Mouse (Mus musculus) hindbrain, embryonic 13.5 days (tissue): Measurements from ENCODE around the gene Stard10. TPM values are rescaled to one million over a fixed set of nuclear protein-coding genes. Genes with fewer than 3 reads are reported as not detected.

Experiments
- ATAC-seq: fragments of 200-750 bp; cut with Nextera tagmentation; 2 replicates; pipeline ENCODE4 v1.8.0; 2017; ENCODE audit warnings: moderate TSS enrichment; ENCODE audit not compliant: low FRiP score
- H3K27ac ChIP-seq: fragments of 300-500 bp; sonication (generic); 2 replicates; pipeline ENCODE4 v1.5.1; 2015; ENCODE audit warnings: inconsistent platforms, mild to moderate bottlenecking, moderate library complexity
- H3K27me3 ChIP-seq: fragments of 300-500 bp; sonication (generic); 2 replicates; pipeline ENCODE4 v1.6.1; 2015; ENCODE audit warnings: mild to moderate bottlenecking, inconsistent platforms
- H3K36me3 ChIP-seq: fragments of 300-500 bp; sonication (generic); 2 replicates; pipeline ENCODE4 v1.6.1; 2015; ENCODE audit warnings: mild to moderate bottlenecking, inconsistent platforms
- H3K4me1 ChIP-seq: fragments of 300-500 bp; sonication (generic); replicated peaks from 2 replicates; pipeline ENCODE4 v1.6.1; 2015; ENCODE audit warnings: inconsistent platforms
- H3K4me2 ChIP-seq: fragments of 300-500 bp; sonication (generic); 2 replicates; pipeline ENCODE4 v1.6.1; 2015; ENCODE audit warnings: inconsistent platforms, mild to moderate bottlenecking, moderate library complexity
- H3K4me3 ChIP-seq: fragments of 300-500 bp; sonication (generic); 2 replicates; pipeline ENCODE4 v1.5.1; 2015; ENCODE audit warnings: mild to moderate bottlenecking, inconsistent platforms
- H3K9ac ChIP-seq: fragments of 300-500 bp; sonication (generic); 2 replicates; pipeline ENCODE4 v1.6.1; 2015; ENCODE audit warnings: mild to moderate bottlenecking, inconsistent platforms
- H3K9me3 ChIP-seq: fragments of 300-500 bp; sonication (generic); 2 replicates; pipeline ENCODE4 v1.6.1; 2016; ENCODE audit warnings: inconsistent platforms
- WGBS: fragments of 180-500 bp; shearing (Covaris S2); methylation state at CpG from one replicate; pipeline ENCODE4 v1.1.7; 2015; 5-methylcytosine and 5-hydroxymethylcytosine counted together
- polyA plus RNA-seq: library from polyadenylated mRNA; unstranded; fragments of >200 nt; fragmentation: Nextera tagmentation; extraction: Ambion mirVana; gene quantifications from 2 replicates; pipeline ENCODE4 v1.2.1, GENCODE M21; 2015

Gene Stard10
- polyA plus RNA-seq, 1 experiment from 2014 or later = 10.0 TPM

DNA sequence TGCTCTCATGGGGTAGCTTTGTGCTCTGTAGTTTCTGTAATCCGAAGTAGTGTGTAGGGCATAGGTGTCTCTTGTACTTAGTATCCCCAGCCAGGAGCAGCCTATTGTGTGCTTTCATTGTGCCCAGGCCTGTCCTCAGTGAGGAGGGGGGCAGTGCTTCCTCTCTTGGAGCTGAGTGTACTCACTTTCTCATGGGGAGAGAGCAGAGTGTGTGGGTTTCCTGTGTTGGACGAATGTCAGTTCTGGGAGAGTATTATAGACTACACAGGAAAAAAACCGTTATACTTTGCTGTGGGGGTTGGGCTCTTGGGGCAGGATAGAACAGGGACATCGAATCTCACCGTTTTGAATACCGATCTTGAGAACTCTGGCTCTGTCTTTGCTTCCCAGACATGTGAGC lies 24.5 kb downstream of the Stard10 start:
- H3K36me3 ChIP-seq = no peaks in the 10 kb centered on the region
- no peak overlapping the region for H3K4me3 ChIP-seq
- no peak overlapping the region for H3K4me2 ChIP-seq
- no peak overlapping the region for H3K9ac ChIP-seq
- ATAC-seq = no peak
- H3K27ac ChIP-seq = no peak overlapping the region
- no peaks in the 10 kb centered on the region for H3K4me1 ChIP-seq
- 73% methylated on average over 6 of the region's 6 CpGs for WGBS
- no peaks in the 10 kb centered on the region for H3K9me3 ChIP-seq
- H3K27me3 ChIP-seq = peaks cover 6% of the 10 kb centered on the region; the same call in 1 of the 2 replicates

GRCm38 (mm10) chr7:101343135-101343534 lies 26.2 kb downstream of the Stard10 start:
- Histone ChIP-seq H3K36me3 (no peaks in the 10 kb centered on the region), H3K27me3 (peaks cover 12% of the 10 kb centered on the region), H3K4me3 (no peak overlapping the region), H3K27ac (no peak overlapping the region), H3K9ac (no peak overlapping the region), H3K4me1 (peaks cover 9% of the 10 kb centered on the region), H3K9me3 (no peaks in the 10 kb centered on the region), H3K4me2 (no peak overlapping the region)
- no peak for ATAC-seq
- 80% methylated on average over 7 of the region's 7 CpGs for WGBS

GRCm38 (mm10) chr7:101344892-101345291 lies 28.0 kb downstream of the Stard10 start:
- no peak for ATAC-seq
- H3K9me3 ChIP-seq = no peaks in the 10 kb centered on the region
- H3K36me3 ChIP-seq = no peaks in the 10 kb centered on the region
- no peak overlapping the region for H3K9ac ChIP-seq
- H3K27ac ChIP-seq = no peak overlapping the region
- peaks cover 20% of the 10 kb centered on the region for H3K4me1 ChIP-seq
- peaks cover 30% of the 10 kb centered on the region for H3K27me3 ChIP-seq
- H3K4me2 ChIP-seq = no peak overlapping the region
- WGBS = 76% methylated on average over 4 of the region's 4 CpGs
- H3K4me3 ChIP-seq = no peak overlapping the region

DNA sequence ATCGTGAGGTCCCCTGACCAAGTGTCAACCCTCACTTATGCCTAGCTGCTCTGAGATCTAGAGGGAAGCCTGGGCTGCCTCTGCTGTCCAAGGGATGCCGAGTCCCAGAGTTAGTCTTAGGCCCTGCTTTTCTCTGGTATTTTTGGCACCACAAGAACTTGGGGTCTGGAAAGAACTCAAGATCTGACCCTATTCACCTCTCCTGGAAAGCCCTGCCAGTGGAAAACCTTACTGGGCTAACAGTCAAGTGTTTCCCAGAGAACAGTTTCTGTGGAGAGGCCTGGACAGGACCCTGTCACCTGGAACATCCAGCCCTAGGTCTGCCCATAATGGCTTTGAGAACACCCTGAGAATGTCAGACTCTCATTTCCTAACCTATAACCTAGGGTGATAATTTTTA lies 30.1 kb downstream of the Stard10 start:
- H3K27ac ChIP-seq = no peak overlapping the region
- H3K36me3 ChIP-seq = no peaks in the 10 kb centered on the region
- WGBS = 75% methylated on average over 2 of the region's 2 CpGs
- H3K9ac ChIP-seq = no peak overlapping the region
- H3K9me3 ChIP-seq = no peaks in the 10 kb centered on the region
- ATAC-seq = no peak
- peaks cover 20% of the 10 kb centered on the region for H3K4me1 ChIP-seq
- H3K4me3 ChIP-seq = no peak overlapping the region
- peaks cover 38% of the 10 kb centered on the region for H3K27me3 ChIP-seq
- no peak overlapping the region for H3K4me2 ChIP-seq

DNA sequence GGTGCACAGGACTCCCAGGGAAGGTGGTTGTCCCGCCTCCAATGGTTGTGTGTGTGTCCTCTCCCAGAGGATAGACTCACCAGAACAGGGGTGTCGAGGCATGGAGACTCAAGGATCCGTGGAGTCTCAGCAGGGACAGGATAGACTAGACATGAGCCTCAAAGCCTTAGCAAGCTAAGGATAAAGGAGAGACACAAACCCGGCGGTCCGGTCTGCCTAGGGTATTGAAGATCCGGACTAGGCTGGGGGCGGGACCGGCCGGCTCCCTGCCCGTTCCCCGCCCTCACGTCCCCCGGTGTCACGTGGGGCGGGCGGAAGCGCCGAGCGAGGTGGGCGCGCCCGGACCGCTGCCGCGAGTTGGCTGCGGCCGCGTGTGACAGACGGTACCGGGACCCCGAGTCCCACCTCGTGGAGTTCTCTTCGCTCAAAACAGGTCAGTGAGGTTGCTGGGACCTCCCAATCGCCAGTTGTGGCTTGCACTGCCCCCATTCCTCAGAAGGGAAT lies 30.9 kb downstream of the Stard10 start, which contains the start of gene Arap1:
TSS of gene Arap1 (plus strand) at position 301 of the 504 bp plus-strand sequence.
- no peaks in the 10 kb centered on the region for H3K36me3 ChIP-seq
- H3K9ac ChIP-seq = peak within 1 kb of the TSS; percentile 71
- peak within 1 kb of the TSS; percentile 96 for H3K4me2 ChIP-seq
- H3K27me3 ChIP-seq = peaks cover 38% of the 10 kb centered on the region
- peaks cover 20% of the 10 kb centered on the region for H3K4me1 ChIP-seq
- H3K9me3 ChIP-seq = no peaks in the 10 kb centered on the region
- H3K27ac ChIP-seq = no peak within 1 kb of the TSS
- peak within 1 kb of the TSS; percentile 53 for H3K4me3 ChIP-seq
- ATAC-seq = peak; percentile 57
- WGBS = 1% methylated on average over 35 of the region's 35 CpGs

GRCm38 (mm10) chr7:101348312-101348711 lies 31.4 kb downstream of the Stard10 start:
- no peaks in the 10 kb centered on the region for H3K9me3 ChIP-seq
- peaks cover 20% of the 10 kb centered on the region for H3K4me1 ChIP-seq
- no peak overlapping the region for H3K27ac ChIP-seq
- peak overlapping the region; percentile 71 for H3K9ac ChIP-seq
- peak overlapping the region; percentile 53 for H3K4me3 ChIP-seq
- 5% methylated on average over 13 of the region's 13 CpGs for WGBS
- no peak for ATAC-seq
- no peaks in the 10 kb centered on the region for H3K36me3 ChIP-seq
- peak overlapping the region; percentile 96 for H3K4me2 ChIP-seq
- H3K27me3 ChIP-seq = peaks cover 38% of the 10 kb centered on the region

GRCm38 (mm10) chr7:101349861-101350260 lies 33.0 kb downstream of the Stard10 start:
- no peak overlapping the region for H3K27ac ChIP-seq
- no peaks in the 10 kb centered on the region for H3K9me3 ChIP-seq
- ATAC-seq = no peak
- no peak overlapping the region for H3K9ac ChIP-seq
- WGBS = 34% methylated on average over 2 of the region's 2 CpGs
- H3K36me3 ChIP-seq = no peaks in the 10 kb centered on the region
- peaks cover 20% of the 10 kb centered on the region for H3K4me1 ChIP-seq
- peaks cover 38% of the 10 kb centered on the region for H3K27me3 ChIP-seq
- H3K4me3 ChIP-seq = no peak overlapping the region
- H3K4me2 ChIP-seq = no peak overlapping the region

DNA sequence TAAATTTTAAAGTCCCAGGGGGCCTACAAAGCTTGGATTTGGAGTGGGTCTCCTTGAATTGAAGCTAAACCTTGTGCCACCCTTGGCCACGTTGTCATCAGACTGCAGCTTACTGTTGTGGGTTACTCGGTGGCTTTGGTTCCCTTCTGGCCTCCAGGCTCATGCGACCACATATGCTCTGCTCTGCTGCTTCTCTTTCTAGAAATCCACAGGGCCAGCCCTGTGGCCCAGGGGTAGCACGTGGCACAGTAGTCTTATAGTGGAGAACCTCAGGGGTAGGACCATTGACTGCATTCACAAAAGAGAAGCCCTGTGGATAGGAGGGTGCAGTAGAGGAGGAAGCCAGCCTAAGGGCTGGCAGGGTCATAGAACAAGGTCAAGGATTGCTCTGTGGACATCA lies 35.5 kb downstream of the Stard10 start:
- H3K9ac ChIP-seq = no peak overlapping the region
- H3K36me3 ChIP-seq = no peaks in the 10 kb centered on the region
- no peaks in the 10 kb centered on the region for H3K9me3 ChIP-seq
- ATAC-seq = no peak
- peaks cover 26% of the 10 kb centered on the region for H3K27me3 ChIP-seq
- H3K4me1 ChIP-seq = peaks cover 31% of the 10 kb centered on the region
- H3K27ac ChIP-seq = no peak overlapping the region
- 90% methylated on average over 4 of the region's 4 CpGs for WGBS
- no peak overlapping the region for H3K4me3 ChIP-seq
- no peak overlapping the region for H3K4me2 ChIP-seq

- Histone ChIP-seq H3K4me3 (no peak overlapping the region), H3K27ac (no peak overlapping the region), H3K4me2 (no peak overlapping the region), H3K36me3 (no peaks in the 10 kb centered on the region), H3K9ac (no peak overlapping the region), H3K4me1 (peaks cover 12% of the 10 kb centered on the region), H3K27me3 (peaks cover 13% of the 10 kb centered on the region), H3K9me3 (no peaks in the 10 kb centered on the region)
- ATAC-seq = no peak
- WGBS = 88% methylated on average over 5 of the region's 5 CpGs
Observed at GRCm38 (mm10) chr7:101354423-101354822, 37.5 kb downstream of the Stard10 start.

GRCm38 (mm10) chr7:101355551-101356100 lies 38.7 kb downstream of the Stard10 start:
- Histone ChIP-seq H3K27me3 (peaks cover under 1% of the 10 kb centered on the region), H3K27ac (no peak overlapping the region), H3K4me1 (peaks cover 12% of the 10 kb centered on the region), H3K9ac (no peak overlapping the region), H3K9me3 (no peaks in the 10 kb centered on the region), H3K4me3 (no peak overlapping the region), H3K4me2 (no peak overlapping the region), H3K36me3 (no peaks in the 10 kb centered on the region)
- WGBS = 88% methylated on average over 6 of the region's 6 CpGs
- no peak for ATAC-seq

DNA sequence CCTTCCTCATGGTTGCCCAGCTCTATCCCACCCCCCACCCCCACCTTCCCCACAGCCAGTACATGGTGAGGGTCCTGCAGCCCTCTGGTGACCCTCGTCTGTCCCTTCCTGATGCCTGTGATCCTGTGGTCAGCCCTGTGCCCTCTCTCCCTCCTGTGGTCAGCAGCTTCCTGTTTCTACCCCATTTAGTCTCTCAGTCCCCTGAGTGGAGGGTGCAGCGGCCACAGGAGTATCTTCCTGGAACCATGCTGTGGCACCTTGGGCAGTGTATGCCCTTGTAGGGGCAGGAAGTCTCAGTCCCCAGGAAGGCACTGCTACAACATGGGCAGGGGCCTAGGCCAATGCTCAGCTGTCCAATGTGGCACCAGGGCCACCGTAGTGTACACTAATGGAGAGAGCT lies 40.0 kb downstream of the Stard10 start:
- Histone ChIP-seq H3K9ac (no peak overlapping the region), H3K4me1 (peaks cover 12% of the 10 kb centered on the region), H3K4me2 (no peak overlapping the region), H3K27ac (no peak overlapping the region), H3K36me3 (no peaks in the 10 kb centered on the region), H3K27me3 (no peaks in the 10 kb centered on the region), H3K9me3 (no peaks in the 10 kb centered on the region), H3K4me3 (no peak overlapping the region)
- 63% methylated on average over 3 of the region's 3 CpGs for WGBS
- ATAC-seq = no peak

DNA sequence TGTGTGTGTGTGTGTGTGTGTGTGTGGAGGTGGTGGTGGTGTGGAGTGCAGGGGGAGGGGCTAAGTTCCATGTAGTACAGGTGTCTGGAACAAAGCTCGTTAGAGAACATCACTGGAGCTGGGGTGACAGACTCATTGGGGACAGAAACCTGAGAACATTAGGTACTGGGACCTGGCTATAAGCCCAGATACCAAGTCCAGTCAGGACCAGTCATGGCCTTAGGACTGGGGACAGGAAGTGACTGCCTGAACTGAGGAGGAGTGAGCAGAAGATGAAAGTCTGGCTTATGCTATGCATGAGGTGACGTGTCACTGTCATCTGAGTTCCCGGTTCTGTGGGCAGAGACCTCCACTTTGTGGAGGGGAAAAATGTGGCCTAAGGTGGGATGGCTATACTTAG lies 43.5 kb downstream of the Stard10 start:
- Histone ChIP-seq H3K9me3 (no peaks in the 10 kb centered on the region), H3K4me1 (peaks cover 12% of the 10 kb centered on the region), H3K4me2 (no peak overlapping the region), H3K9ac (no peak overlapping the region), H3K27ac (no peak overlapping the region), H3K4me3 (no peak overlapping the region), H3K27me3 (no peaks in the 10 kb centered on the region), H3K36me3 (no peaks in the 10 kb centered on the region)
- WGBS = 83% methylated on average over 3 of the region's 3 CpGs
- no peak for ATAC-seq

GRCm38 (mm10) chr7:101361021-101361420 lies 44.1 kb downstream of the Stard10 start:
- Histone ChIP-seq H3K4me1 (peaks cover 12% of the 10 kb centered on the region), H3K9me3 (no peaks in the 10 kb centered on the region), H3K4me3 (no peak overlapping the region), H3K27ac (no peak overlapping the region), H3K9ac (no peak overlapping the region), H3K27me3 (no peaks in the 10 kb centered on the region), H3K36me3 (no peaks in the 10 kb centered on the region), H3K4me2 (no peak overlapping the region)
- WGBS = 79% methylated on average over 4 of the region's 4 CpGs
- no peak for ATAC-seq
